Mouse (Mus musculus) heart, embryonic 13.5 days (tissue): ENCODE results near the gene Ttll13. TPM values are rescaled to one million over a fixed set of nuclear protein-coding genes. Genes with fewer than 3 reads are reported as not detected.
A peak's percentile ranks its signal among the peaks of the same experiment; 100 is the strongest.

Experiments
- ATAC-seq: fragments of 200-750 bp; cut with Nextera tagmentation; 2 replicates; pipeline ENCODE4 v1.8.0; 2017; ENCODE audit warnings: moderate TSS enrichment; ENCODE audit not compliant: insufficient number of reproducible peaks, low FRiP score, low TSS enrichment; ENCODE audit errors: extremely low read depth
- H3K27ac ChIP-seq: fragments of 300-500 bp; sonication (generic); replicated peaks from 2 replicates; pipeline ENCODE4 v1.5.1; 2015; ENCODE audit warnings: moderate library complexity, mild to moderate bottlenecking, inconsistent platforms
- H3K27me3 ChIP-seq: fragments of 300-500 bp; sonication (generic); replicated peaks from 2 replicates; pipeline ENCODE4 v1.6.1; 2015; ENCODE audit warnings: mild to moderate bottlenecking, inconsistent platforms
- H3K36me3 ChIP-seq: fragments of 300-500 bp; sonication (generic); 2 replicates; pipeline ENCODE4 v1.6.1; 2015; ENCODE audit warnings: mild to moderate bottlenecking, inconsistent platforms
- H3K4me1 ChIP-seq: fragments of 300-500 bp; sonication (generic); 2 replicates; pipeline ENCODE4 v1.6.1; 2015; ENCODE audit warnings: inconsistent platforms
- H3K4me2 ChIP-seq: fragments of 300-500 bp; sonication (generic); 2 replicates; pipeline ENCODE4 v1.6.1; 2015; ENCODE audit warnings: inconsistent platforms, mild to moderate bottlenecking, moderate library complexity
- H3K4me3 ChIP-seq: fragments of 300-500 bp; sonication (generic); 2 replicates; pipeline ENCODE4 v1.5.1; 2015; ENCODE audit warnings: moderate library complexity, mild to moderate bottlenecking, inconsistent platforms
- H3K9ac ChIP-seq: fragments of 300-500 bp; sonication (generic); 2 replicates; pipeline ENCODE4 v1.6.1; 2015; ENCODE audit warnings: inconsistent platforms, mild to moderate bottlenecking, moderate library complexity
- H3K9me3 ChIP-seq: fragments of 300-500 bp; sonication (generic); 2 replicates; pipeline ENCODE4 v1.6.1; 2016; ENCODE audit warnings: inconsistent platforms
- WGBS: fragments of 180-500 bp; shearing (Covaris S2); methylation state at CpG from one replicate; pipeline ENCODE4 v1.1.7; 2015; ENCODE audit warnings: mixed read lengths; 5-methylcytosine and 5-hydroxymethylcytosine counted together
- polyA plus RNA-seq: library from polyadenylated mRNA; unstranded; fragments of >200 nt; fragmentation: Nextera tagmentation; extraction: Ambion mirVana; gene quantifications from 2 replicates; pipeline ENCODE4 v1.2.1, GENCODE M21; 2015

The Ttll13 gene
- polyA plus RNA-seq: 0.62 and 0.82 TPM in 2 replicates

DNA sequence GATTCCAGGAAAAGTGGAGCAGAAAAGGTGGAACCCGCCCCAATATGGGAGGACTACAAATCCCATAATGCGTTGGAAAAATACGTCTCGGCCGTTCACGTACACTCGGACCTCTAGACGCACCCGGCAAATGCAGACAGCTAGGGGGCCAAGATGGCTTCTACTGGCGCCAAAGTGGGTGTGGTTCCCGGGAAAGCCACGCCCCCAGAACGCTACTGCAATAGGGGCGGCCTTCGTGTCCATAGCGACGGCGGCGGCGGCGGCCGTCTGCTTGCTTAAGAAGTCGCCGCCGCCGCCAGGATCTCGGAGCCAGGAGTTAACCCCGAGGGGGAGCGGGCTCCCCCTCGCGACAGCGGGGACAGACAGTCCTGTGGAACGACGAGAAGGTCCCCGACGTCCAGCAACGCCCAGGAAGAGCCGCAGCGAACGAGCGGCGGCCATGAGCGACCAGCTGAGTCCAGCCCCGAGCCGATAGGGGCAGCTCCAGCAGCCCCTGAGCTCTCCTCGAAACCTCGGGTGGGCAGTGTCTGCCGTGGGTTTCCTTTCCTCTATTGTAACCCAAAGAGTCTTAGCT lies at the start of gene Ttll13:
TSS of gene Ttll13 (plus strand) at position 229 of the 574 bp plus-strand sequence.
- peak within 1 kb of the TSS; percentile 66 for H3K4me3 ChIP-seq

DNA sequence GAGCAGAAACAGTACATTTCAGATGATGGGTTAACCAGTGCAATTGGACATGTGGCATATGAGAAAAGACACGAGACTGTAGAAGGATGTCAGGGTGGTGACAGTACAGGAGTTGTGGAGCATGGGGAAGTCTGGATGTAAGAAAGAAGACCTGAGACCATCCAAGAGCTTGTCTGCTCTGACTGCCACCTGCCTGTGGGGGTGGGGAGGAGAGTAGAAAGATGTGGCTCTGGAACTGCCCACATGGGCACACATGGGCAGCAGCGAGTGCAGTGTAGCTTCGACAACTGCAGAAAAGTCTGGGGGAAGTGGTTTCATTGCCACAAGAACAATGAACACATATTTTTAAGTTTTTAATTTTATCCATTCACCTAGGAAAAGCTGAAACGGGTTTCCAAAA lies 48.8 kb upstream of the Ttll13 start:
- Histone ChIP-seq H3K9me3 (no peaks in the 10 kb centered on the region), H3K27me3 (no peaks in the 10 kb centered on the region), H3K4me2 (peak overlapping the region; percentile 95), H3K4me3 (peak overlapping the region; percentile 82), H3K27ac (peak overlapping the region; percentile 88), H3K9ac (peak overlapping the region; percentile 91), H3K36me3 (no peaks in the 10 kb centered on the region), H3K4me1 (peaks cover 35% of the 10 kb centered on the region)
- ATAC-seq: no peak
- 34% methylated on average over 4 of the region's 4 CpGs for WGBS

More for the DNA sequence above, at the start of gene Ttll13:
- Histone ChIP-seq H3K4me2 (peak within 1 kb of the TSS; percentile 74), H3K27ac (peak within 1 kb of the TSS; percentile 82), H3K9me3 (no peaks in the 10 kb centered on the region), H3K36me3 (0 out of 2 replicates have a peak, but pooled peaks cover 2% of the 10 kb centered on the region), H3K9ac (peak within 1 kb of the TSS; percentile 85), H3K27me3 (no peaks in the 10 kb centered on the region), H3K4me1 (peaks cover 8% of the 10 kb centered on the region)
- WGBS: 0% methylated on average over 48 of the region's 48 CpGs
- ATAC-seq: peak; percentile 98

DNA sequence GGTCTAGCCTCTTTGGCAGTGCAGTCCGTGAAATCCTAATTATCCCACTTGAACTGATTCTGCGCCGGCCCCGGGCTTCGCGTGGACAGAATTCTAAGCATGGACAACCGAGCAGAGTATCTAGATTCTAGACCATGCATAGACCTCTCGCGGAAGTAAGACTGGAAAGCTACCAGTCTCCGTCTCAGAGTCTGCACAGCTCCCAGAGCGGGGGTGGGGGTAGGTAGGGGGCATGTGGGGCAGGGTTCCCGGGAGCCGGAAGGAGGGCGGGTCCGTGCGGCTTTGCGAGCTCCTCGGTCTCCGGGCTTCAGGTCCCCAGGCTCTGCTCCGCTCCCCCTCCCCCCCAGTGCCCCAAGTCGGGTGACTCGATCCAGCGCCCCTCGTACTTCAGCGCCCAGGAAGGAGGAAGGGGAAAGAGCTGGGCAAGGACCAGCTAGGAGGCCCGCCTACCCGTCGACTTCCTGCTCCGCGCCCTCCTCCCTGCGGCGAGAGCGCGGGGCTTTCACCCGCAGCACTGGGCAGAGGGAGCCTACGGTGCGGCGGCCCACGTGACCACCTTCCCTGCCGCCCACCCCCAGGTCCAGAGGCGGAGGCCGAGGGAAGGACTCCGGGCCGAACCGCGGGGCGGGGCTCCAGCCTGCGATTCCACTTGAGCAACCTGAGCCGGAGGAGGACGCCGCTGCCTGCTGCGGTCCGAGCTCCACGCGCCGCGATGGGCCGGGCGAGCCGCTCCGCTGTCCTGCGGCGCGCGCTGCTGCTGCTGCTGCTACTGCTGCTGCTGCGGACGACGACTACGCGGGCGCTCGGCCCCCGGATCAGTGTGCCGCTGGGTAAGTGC lies 48.0 kb upstream of the Ttll13 start:
- no peaks in the 10 kb centered on the region for H3K27me3 ChIP-seq
- peak overlapping the region; percentile 95 for H3K4me2 ChIP-seq
- H3K9me3 ChIP-seq: no peaks in the 10 kb centered on the region
- WGBS: 1% methylated on average over 68 of the region's 74 CpGs
- H3K4me1 ChIP-seq: peaks cover 35% of the 10 kb centered on the region
- no peaks in the 10 kb centered on the region for H3K36me3 ChIP-seq
- H3K4me3 ChIP-seq: peak overlapping the region; percentile 82
- ATAC-seq: peak; percentile 86
- peak overlapping the region; percentile 88 for H3K27ac ChIP-seq
- H3K9ac ChIP-seq: peak overlapping the region; percentile 91

DNA sequence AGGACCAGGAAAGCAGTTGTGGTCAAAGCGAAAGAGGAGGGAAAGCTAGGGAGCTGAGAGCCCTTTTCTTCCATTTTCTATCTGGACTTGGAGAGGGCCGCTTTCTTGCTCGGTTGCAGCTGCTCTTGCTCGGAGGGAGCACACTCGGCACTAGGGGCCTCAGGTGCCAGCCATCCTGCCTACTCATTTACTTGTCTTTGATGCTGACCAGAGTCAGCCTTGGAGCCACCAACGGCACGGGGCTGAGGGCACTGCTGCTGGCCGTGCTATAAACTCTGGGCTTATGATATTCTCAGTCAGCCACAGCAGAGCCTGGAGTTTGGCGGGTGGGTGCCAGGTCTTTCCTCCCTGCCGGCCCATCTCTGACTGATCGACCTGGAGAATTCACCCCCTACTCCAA lies 47.3 kb upstream of the Ttll13 start:
- Histone ChIP-seq H3K4me2 (peak overlapping the region; percentile 95), H3K9ac (peak overlapping the region; percentile 91), H3K27ac (peak overlapping the region; percentile 88), H3K27me3 (no peaks in the 10 kb centered on the region), H3K36me3 (no peaks in the 10 kb centered on the region), H3K4me1 (peaks cover 42% of the 10 kb centered on the region), H3K4me3 (peak overlapping the region; percentile 82), H3K9me3 (no peaks in the 10 kb centered on the region)
- WGBS: 3% methylated on average over 11 of the region's 11 CpGs
- ATAC-seq: no peak

DNA sequence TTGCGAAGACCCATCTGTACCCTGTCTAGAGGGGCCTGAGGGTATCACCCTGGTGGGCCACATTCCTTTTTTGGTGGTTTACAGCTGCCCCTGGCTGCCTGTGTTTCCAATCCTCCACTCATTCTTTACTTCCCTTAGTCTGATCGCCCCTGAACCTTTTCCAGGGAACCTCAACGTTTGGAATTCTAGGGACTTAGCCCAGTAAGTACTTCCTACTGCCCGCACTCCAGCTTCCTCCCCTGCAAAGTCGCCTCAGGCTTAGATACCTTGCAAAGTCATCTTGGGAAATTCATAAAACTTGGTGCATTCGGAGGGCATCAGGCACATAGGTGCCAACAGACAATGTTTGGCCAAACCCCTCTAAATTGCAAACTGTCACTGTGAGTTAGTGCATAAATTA lies 46.9 kb upstream of the Ttll13 start:
- Histone ChIP-seq H3K27me3 (no peaks in the 10 kb centered on the region), H3K36me3 (no peaks in the 10 kb centered on the region), H3K4me3 (peak overlapping the region; percentile 82), H3K9me3 (no peaks in the 10 kb centered on the region), H3K9ac (peak overlapping the region; percentile 91), H3K4me1 (peaks cover 46% of the 10 kb centered on the region), H3K27ac (peak overlapping the region; percentile 88), H3K4me2 (peak overlapping the region; percentile 95)
- no peak for ATAC-seq
- 36% methylated on average over 6 of the region's 6 CpGs for WGBS

DNA sequence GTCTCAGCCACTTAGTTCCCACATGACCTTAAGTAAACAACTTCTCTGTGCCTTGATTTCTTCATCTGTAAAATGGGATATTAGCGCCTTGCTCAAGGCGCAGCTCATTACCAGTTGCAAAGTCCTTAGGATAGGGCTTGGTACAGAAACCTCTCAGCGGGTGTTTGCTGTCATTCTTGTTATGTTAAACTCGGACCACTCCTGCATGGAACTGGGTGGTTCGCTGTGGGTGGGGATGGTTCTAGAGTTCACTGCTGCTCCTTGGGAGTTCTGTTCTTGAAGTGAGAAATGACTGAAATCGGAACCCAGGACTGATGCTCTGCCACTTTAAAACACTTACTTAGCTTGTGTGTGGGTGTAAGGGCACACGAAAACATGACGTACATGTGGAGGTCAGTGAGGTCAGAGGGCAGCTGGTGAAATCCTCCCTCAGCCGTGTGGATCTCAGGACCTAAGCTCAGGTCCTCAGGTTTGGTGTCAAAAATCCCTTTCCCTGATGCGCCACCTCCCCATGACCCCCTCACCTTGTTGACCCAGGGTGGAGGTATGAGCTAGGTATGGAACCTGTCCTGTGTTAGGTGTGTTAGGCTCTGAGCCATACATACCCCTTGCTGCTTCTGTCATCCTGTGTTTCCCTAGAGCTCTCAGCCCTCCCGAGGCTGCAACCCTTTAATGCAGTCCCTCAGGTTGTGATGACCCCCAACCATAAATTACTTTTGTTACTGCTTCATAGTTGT lies 46.2 kb upstream of the Ttll13 start:
- ATAC-seq: no peak
- peak overlapping the region; percentile 82; the same call in 1 of the 2 replicates for H3K4me3 ChIP-seq
- peaks cover 49% of the 10 kb centered on the region for H3K4me1 ChIP-seq
- no peaks in the 10 kb centered on the region for H3K36me3 ChIP-seq
- no peaks in the 10 kb centered on the region for H3K27me3 ChIP-seq
- H3K9me3 ChIP-seq: no peaks in the 10 kb centered on the region
- 77% methylated on average over 11 of the region's 11 CpGs for WGBS
- peak overlapping the region; percentile 95 for H3K4me2 ChIP-seq
- H3K9ac ChIP-seq: no peak overlapping the region
- H3K27ac ChIP-seq: no peak overlapping the region

DNA sequence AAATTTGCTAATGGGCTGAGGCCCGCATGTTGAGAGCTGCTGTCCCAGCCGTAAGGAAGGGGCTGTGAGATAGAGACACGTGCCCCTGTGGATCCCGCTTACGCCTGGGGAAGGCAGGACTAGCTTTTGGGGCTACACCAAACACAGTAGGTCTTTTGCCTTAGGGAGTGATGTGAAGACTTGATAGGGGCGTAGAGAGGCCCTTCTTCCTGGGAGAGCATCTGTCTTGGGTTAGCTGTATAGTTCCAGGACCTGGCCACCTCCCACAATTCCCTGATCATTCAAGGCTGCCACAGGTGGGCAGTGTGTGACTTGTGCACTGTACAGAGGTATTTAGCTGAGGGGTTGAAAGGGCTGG lies 45.6 kb upstream of the Ttll13 start:
- H3K4me2 ChIP-seq: no peak overlapping the region
- H3K9me3 ChIP-seq: no peaks in the 10 kb centered on the region
- H3K27ac ChIP-seq: no peak overlapping the region
- WGBS: 84% methylated on average over 6 of the region's 6 CpGs
- ATAC-seq: no peak
- no peaks in the 10 kb centered on the region for H3K36me3 ChIP-seq
- no peaks in the 10 kb centered on the region for H3K27me3 ChIP-seq
- peaks cover 52% of the 10 kb centered on the region for H3K4me1 ChIP-seq
- no peak overlapping the region for H3K4me3 ChIP-seq
- no peak overlapping the region for H3K9ac ChIP-seq

DNA sequence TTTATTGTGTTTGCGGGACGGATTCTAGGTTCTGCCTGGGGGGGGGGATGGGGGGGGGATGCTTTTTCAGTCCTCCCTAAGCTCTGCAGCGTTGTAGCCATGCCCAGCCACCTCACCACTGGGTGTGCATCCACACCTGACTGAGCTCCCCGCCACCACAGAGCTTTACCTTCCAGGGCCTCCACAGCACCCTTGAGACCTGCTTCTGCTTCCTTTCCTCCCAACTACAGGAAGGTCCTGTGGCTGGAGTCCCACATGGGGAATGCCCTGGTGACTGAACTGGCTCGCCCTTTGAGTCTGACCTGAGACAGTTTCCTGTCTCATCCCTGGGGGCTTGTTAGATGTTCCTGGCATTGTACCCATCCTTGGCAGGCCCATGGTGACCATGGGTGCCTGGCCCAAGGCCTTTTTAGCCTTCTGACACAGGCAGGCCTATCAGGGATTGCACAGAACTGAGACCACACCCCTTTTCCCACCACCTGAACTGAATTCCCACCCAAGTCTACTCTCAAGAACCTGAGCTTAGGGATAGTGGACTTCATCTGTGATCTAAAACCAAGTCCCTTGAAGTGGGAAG lies 45.1 kb upstream of the Ttll13 start:
- peaks cover 57% of the 10 kb centered on the region for H3K4me1 ChIP-seq
- H3K27me3 ChIP-seq: no peaks in the 10 kb centered on the region
- H3K4me3 ChIP-seq: no peak overlapping the region
- no peak overlapping the region for H3K9ac ChIP-seq
- H3K27ac ChIP-seq: no peak overlapping the region
- 93% methylated on average over 5 of the region's 5 CpGs for WGBS
- H3K9me3 ChIP-seq: no peaks in the 10 kb centered on the region
- H3K36me3 ChIP-seq: no peaks in the 10 kb centered on the region
- no peak overlapping the region for H3K4me2 ChIP-seq
- no peak for ATAC-seq

DNA sequence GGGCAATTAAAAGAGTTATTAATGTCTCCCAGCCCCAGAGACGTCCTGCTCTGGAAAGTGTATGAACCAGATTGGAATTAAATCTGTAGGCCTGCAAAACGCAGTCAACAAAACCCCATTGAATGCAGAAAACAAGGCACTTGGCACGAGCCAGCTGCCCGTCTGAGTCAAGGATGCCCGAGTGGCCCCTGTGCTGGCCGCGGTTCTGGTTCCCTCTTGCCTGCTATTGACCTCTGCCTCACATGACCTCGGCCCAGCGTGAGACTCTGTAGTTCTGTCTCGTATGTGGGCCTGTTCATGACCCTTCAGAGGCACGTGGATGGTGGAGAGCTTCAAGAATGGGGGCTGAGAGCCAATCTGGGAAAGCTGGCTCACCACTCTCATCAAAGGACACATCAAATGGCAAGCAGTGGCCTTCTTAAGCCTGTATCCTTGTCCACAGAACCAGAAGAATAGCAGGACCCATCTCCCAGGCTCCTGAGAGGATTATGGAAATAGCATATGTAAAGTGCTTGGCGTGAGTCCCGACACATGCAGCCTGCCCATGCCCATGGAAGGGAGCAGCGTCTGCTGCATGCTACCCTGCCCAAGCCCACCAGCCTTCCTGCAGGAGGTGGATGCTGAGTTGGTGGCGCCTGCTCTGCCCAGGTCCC lies 44.2 kb upstream of the Ttll13 start:
- Histone ChIP-seq H3K4me2 (no peak overlapping the region), H3K4me1 (peaks cover 67% of the 10 kb centered on the region), H3K27ac (no peak overlapping the region), H3K4me3 (no peak overlapping the region), H3K27me3 (no peaks in the 10 kb centered on the region), H3K9ac (no peak overlapping the region), H3K36me3 (no peaks in the 10 kb centered on the region), H3K9me3 (no peaks in the 10 kb centered on the region)
- ATAC-seq: no peak
- 87% methylated on average over 15 of the region's 15 CpGs for WGBS

DNA sequence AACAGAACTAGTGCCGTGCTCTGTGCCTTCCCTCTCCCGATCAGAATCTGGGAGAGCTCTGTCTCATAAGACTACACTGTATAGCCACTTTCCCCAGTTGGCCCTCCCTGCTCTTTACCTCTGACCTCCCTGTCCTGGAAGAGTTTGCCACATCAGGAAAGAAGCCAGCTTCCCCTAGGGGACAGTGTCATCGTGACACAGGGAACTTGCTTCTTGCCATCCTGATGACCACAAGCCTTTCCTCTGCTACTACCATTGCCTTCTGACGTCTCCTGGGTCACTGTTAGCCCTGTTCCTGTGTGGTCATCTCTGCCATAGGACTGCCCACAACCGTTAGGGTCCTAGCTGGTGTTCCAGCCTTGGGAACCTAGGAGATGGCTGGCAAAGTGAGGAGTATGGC lies 43.2 kb upstream of the Ttll13 start:
- Histone ChIP-seq H3K36me3 (no peaks in the 10 kb centered on the region), H3K27me3 (no peaks in the 10 kb centered on the region), H3K9me3 (no peaks in the 10 kb centered on the region), H3K27ac (no peak overlapping the region), H3K4me1 (peaks cover 69% of the 10 kb centered on the region), H3K9ac (0 out of 2 replicates have a peak overlapping the region, but pooled peaks have one; percentile 15), H3K4me2 (no peak overlapping the region), H3K4me3 (no peak overlapping the region)
- 85% methylated on average over 5 of the region's 5 CpGs for WGBS
- no peak for ATAC-seq
